Mouse (Mus musculus): ENCODE data around the gene Pdgfc.

The Pdgfc gene

GRCm38 (mm10) chr3:81036151-81036553 is at the start of gene Pdgfc:
TSS of gene Pdgfc (plus strand) at chr3:81036416.
- DNase-seq (ENCODE audit: low read depth), result no peak

DNA sequence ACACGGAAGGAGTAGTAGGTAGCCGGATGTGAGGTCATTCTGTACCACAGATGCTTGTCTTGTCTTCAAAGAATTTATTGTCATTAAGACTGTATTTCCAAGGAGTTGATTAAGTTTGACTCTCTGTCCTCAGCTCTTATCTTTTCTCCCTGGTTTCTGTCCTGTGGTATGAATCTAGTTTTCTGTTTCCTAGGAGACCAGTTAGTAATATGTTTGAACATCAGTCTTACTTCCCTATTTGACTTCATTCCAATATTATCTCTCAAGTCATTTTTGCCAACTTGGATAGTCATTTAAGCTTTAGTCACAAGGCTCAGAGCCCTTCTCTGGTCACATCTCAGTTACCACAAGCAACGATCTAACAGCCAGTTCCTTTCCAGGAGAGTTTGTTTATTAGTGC is 27.0 kb upstream of the Pdgfc start:
- DNase-seq (ENCODE audit: low read depth), result no peak

DNA sequence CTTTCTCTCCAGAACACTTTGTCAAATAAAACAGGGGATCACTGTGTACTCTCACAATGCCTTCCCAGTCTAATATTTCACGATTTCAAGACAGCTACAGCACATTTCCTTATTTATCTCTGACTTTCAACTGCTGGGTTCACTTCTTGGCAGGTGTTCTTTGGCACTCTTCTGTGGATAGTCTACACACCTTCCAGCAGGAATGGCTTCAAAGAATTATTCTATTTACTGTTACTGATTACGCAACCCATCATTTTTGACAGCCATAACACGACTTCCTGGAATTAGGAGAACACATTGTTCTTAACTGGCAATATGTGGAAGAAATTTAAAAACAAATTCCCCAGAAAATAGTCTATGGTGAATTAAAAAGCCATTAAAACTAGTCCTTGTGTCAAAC is 26.3 kb upstream of the Pdgfc start:
- DNase-seq (ENCODE audit: low read depth), result no peak

GRCm38 (mm10) chr3:81017385-81018051 is 18.7 kb upstream of the Pdgfc start:
- peak; percentile 69 for DNase-seq (ENCODE audit: low read depth)

DNA sequence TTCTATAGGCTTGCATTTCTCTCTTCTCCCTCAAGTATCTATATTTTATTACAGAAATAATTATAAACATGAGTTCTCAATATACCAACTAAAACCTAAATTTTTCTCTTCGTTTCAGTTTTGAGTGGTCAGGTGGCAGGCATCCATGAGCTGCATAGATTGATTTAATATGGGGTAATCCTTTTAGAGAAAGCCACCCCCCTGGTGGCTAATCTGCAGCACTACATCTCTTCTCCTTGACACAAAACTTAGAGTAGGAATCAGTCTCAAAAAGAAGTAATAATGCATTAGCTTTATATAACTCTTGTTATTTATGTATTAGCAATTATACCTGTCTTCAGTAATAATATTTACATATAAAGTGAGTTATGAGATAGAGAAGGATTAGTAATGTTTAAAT is 16.2 kb upstream of the Pdgfc start:
- DNase-seq (ENCODE audit: low read depth), result peak; percentile 42

DNA sequence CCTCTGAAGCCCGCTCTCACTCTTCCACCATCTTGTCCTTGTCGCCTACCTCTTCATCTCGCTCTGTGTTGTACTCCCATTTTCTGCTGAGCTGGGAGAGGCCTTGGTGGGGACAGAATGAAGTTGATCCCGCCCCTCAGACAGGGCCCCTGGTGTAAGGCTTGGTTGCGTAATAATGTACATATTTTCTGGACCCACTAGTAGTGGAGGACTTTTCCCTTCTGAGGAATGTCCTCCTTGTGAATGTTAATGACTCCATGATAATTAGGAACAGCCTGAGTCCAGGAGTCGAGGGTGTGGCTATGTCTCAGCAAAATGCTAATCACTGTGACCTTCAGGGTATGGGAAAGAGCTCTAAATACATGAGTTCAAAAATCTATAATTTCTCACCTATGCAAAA is 14.4 kb upstream of the Pdgfc start:
- no peak for DNase-seq (ENCODE audit: low read depth)

- no peak for DNase-seq (ENCODE audit: low read depth)
Observed at GRCm38 (mm10) chr3:81022266-81022665, 13.9 kb upstream of the Pdgfc start.

DNA sequence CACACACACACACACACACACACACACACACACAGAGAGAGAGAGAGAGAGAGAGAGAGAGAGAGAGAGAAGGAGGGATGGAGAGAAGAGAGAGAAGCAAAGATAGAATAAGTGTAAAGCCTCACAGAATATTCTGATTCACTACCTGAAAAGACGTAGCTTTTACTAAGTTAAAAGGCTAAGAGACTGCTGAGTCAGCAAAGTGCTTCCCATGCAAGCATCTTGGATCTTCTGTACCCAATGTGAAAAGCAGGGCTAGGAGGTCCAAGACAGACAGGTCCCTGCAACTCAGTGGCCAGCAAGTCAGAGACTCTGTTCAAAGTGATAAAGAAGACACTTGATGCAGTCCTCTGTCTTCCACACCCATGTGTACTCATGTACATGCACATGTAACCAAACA is 13.4 kb upstream of the Pdgfc start:
- no peak for DNase-seq (ENCODE audit: low read depth)

DNA sequence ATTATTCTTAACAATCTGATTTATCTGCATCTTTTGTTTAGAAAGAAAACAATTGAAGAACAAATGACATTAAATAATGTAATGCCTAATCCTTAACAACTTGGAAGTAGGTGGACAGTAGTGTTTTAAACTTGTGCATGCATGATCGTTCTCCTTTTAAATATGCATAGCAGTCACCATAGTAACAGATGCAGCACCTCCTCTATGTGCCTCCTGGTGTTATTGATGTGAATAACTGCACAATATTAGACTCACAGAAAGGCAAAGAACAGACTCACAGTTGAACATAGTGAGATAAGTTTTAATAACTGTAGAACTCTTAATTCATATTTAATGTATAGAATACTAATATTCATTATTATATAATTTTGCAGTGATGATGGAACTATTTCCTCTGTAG is 12.6 kb upstream of the Pdgfc start:
- no peak for DNase-seq (ENCODE audit: low read depth)

GRCm38 (mm10) chr3:81025568-81026213 is 10.5 kb upstream of the Pdgfc start:
- DNase-seq (ENCODE audit: low read depth), result no peak

GRCm38 (mm10) chr3:81028361-81028760 is 7.9 kb upstream of the Pdgfc start:
- no peak for DNase-seq (ENCODE audit: low read depth)

GRCm38 (mm10) chr3:81029321-81029720 is 6.9 kb upstream of the Pdgfc start:
- DNase-seq (ENCODE audit: low read depth), result no peak

DNA sequence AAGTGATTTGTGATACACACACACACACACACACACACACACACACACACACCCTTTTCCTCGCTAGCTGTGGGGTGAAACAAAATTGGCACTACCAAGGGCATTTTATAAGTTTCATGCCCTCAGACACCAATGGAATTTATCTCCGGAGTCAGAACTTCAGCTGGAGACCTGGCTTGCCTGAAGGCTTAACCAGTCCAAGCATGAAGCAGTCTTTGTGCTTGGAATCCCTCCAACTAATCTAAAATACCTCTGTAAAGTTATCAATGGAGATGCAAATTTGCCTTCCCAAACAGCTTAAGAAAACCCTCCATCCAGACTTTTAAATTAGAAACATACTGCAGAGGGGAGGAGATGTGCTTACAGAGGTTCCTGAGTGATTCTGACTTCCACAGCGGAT is 6.3 kb upstream of the Pdgfc start:
- DNase-seq (ENCODE audit: low read depth), result no peak

DNA sequence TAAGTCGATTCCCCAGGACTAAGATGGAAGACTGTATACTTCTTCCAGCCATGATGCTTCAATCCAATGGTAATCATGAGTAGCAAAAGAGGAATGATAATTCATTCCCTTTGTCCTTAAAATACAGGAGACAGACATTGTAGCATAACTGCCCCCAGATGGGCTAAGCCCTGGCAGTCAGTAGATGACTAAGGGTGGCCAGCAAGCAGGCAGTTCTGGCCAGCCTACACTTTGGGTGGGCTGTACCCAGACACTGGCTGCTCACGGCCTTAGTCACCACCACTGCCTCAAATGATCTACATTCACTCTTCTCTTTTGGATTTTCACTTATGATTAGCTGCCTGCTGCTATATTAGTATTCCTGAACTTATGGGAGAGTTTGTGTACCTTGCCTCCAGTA is 5.9 kb upstream of the Pdgfc start:
- no peak for DNase-seq (ENCODE audit: low read depth)

- no peak for DNase-seq (ENCODE audit: low read depth)
Observed at GRCm38 (mm10) chr3:81032014-81032413, 4.2 kb upstream of the Pdgfc start.

GRCm38 (mm10) chr3:81034336-81035102 is 1.7 kb upstream of the Pdgfc start:
- no peak for DNase-seq (ENCODE audit: low read depth)

DNA sequence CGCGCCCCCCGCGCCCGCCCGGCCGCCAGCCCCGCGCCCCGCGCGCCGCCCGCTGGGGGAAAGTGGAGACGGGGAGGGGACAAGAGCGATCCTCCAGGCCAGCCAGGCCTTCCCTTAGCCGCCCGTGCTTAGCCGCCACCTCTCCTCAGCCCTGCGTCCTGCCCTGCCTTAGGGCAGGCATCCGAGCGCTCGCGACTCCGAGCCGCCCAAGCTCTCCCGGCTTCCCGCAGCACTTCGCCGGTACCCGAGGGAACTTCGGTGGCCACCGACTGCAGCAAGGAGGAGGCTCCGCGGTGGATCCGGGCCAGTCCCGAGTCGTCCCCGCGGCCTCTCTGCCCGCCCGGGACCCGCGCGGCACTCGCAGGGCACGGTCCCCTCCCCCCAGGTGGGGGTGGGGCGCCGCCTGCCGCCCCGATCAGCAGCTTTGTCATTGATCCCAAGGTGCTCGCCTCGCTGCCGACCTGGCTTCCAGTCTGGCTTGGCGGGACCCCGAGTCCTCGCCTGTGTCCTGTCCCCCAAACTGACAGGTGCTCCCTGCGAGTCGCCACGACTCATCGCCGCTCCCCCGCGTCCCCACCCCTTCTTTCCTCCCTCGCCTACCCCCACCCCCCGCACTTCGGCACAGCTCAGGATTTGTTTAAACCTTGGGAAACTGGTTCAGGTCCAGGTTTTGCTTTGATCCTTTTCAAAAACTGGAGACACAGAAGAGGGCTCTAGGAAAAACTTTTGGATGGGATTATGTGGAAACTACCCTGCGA is 517 bp downstream of the Pdgfc start:
- DNase-seq (ENCODE audit: low read depth), result peak; percentile 19

GRCm38 (mm10) chr3:81037312-81037859 is 1.2 kb downstream of the Pdgfc start:
- DNase-seq (ENCODE audit: low read depth), result no peak

DNA sequence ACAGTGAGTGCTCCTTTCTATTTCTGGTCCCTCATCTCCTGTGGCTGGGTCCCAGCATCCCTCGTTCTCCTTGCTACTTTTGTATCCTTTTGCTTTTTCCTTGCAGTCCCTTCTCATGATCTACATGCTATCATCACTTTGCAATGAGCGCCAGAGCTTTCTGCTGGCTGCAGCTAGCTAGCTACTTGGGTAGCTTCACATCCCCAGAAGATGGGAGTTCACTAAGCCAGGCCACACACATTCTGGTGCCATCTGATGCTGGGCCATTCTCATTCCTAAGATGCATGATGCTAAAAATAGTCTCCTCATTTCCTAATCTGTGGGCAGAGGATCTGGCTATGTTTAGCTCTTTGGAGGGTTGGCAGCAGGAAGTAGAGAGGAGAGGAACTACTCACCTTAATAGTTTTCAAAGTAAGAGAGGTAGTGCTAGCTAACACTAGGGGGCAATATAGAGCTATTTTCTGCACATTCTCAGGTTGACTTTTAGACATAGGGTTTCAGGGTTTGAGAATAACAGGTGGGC is 3.0 kb downstream of the Pdgfc start:
- peak; percentile 77 for DNase-seq (ENCODE audit: low read depth)

- DNase-seq (ENCODE audit: low read depth), result no peak
Observed at GRCm38 (mm10) chr3:81044653-81045343, 8.6 kb downstream of the Pdgfc start.

- DNase-seq (ENCODE audit: low read depth), result no peak
Observed at GRCm38 (mm10) chr3:81045344-81046050, 9.3 kb downstream of the Pdgfc start.
